8 mouse cellular contexts compared by ENCODE assay signal in genomic region chr11:99065979-99066378, GRCm38 (mm10). TPM values are rescaled to one million over a fixed set of nuclear protein-coding genes. Genes with fewer than 3 reads are reported as not detected.
DNase-seq lines count a peak whose midpoint lies in the region; ATAC-seq and TF ChIP-seq lines count a peak whose summit lies in the region.

No protein-coding gene starts in this region.

- intact Hi-C loops in gastrocnemius, adult 2 months (cut with DNase I): loop anchor here (1.0 to 5.0 kb wide), 2 partner anchors 27 to 84 kb away; partner anchors contain the start of gene Gjd3

- no peak overlapping the region for H3K9ac ChIP-seq in midbrain, embryonic 11.5 days (ENCODE audit: low read length)
- no peak overlapping the region for H3K9ac ChIP-seq in midbrain, embryonic 15.5 days
- no peak overlapping the region for H3K9ac ChIP-seq in intestine, embryonic 14.5 days (ENCODE audit: low read length)

- H3K27ac ChIP-seq in midbrain, embryonic 11.5 days (ENCODE audit: low read depth, low read length): no peak overlapping the region
- no peak overlapping the region for H3K27ac ChIP-seq in midbrain, embryonic 15.5 days
- peak overlapping the region; percentile 61 for H3K27ac ChIP-seq in gastrocnemius, adult 2 months
- H3K27ac ChIP-seq in intestine, embryonic 14.5 days (ENCODE audit: low read depth): peak overlapping the region; percentile 34; the same call in 1 of the 2 replicates

- peak; percentile 96 for DNase-seq in midbrain, embryonic 11.5 days (ENCODE audit: low spot score, missing footprints)
- peak; percentile 82 for DNase-seq in gastrocnemius, adult 2 months
- DNase-seq in intestine, embryonic 14.5 days (ENCODE audit: low spot score): peak; percentile 72
- DNase-seq in left cerebral cortex, adult 9 months (ENCODE audit: low spot score in 2 of 2): peak; percentile 71 to 89
- peak; percentile 36 to 71 for DNase-seq in spleen, postnatal 10 days (ENCODE audit: low spot score in 2 of 2)

- H3K4me2 ChIP-seq in midbrain, embryonic 11.5 days: no peak overlapping the region
- no peak overlapping the region for H3K4me2 ChIP-seq in midbrain, embryonic 15.5 days
- no peak overlapping the region for H3K4me2 ChIP-seq in intestine, embryonic 14.5 days (ENCODE audit: low read length)

- peak; percentile 82 for TF ChIP-seq CTCF in gastrocnemius, adult 2 months (IDR thresholded peaks at IDR 0.05)

- no peaks in the 10 kb centered on the region for H3K9me3 ChIP-seq in midbrain, embryonic 11.5 days (ENCODE audit: control insufficient read depth, low read length)
- no peaks in the 10 kb centered on the region for H3K9me3 ChIP-seq in midbrain, embryonic 15.5 days
- H3K9me3 ChIP-seq in intestine, embryonic 14.5 days (ENCODE audit: control insufficient read depth, low read length): no peaks in the 10 kb centered on the region

- H3K4me3 ChIP-seq in midbrain, embryonic 11.5 days (ENCODE audit: low read depth, low read length): no peak overlapping the region
- no peak overlapping the region for H3K4me3 ChIP-seq in midbrain, embryonic 15.5 days
- H3K4me3 ChIP-seq in gastrocnemius, adult 2 months: peak overlapping the region; percentile 26; the same call in 1 of the 2 replicates
- no peak overlapping the region for H3K4me3 ChIP-seq in intestine, embryonic 14.5 days (ENCODE audit: low read depth, low read length)

- H3K36me3 ChIP-seq in midbrain, embryonic 11.5 days (ENCODE audit: control insufficient read depth, insufficient read depth, low read length): no peaks in the 10 kb centered on the region
- no peaks in the 10 kb centered on the region for H3K36me3 ChIP-seq in midbrain, embryonic 15.5 days (replicated peaks)
- no peaks in the 10 kb centered on the region for H3K36me3 ChIP-seq in intestine, embryonic 14.5 days (ENCODE audit: control insufficient read depth, insufficient read depth, low read length)

- H3K27me3 ChIP-seq in midbrain, embryonic 11.5 days (ENCODE audit: control insufficient read depth, insufficient read depth, low read length): no peaks in the 10 kb centered on the region
- no peaks in the 10 kb centered on the region; the same call in 1 of the 2 replicates for H3K27me3 ChIP-seq in midbrain, embryonic 15.5 days (replicated peaks)
- H3K27me3 ChIP-seq in intestine, embryonic 14.5 days (replicated peaks; ENCODE audit: control insufficient read depth, insufficient read depth, low read length): no peaks in the 10 kb centered on the region

- 20% methylated on average over 2 of the region's 2 CpGs for WGBS in midbrain, embryonic 11.5 days
- WGBS in midbrain, embryonic 15.5 days: 24% methylated on average over 2 of the region's 2 CpGs
- 19% methylated on average over 2 of the region's 2 CpGs for WGBS in intestine, embryonic 14.5 days

- no peaks in the 10 kb centered on the region for H3K4me1 ChIP-seq in midbrain, embryonic 11.5 days (ENCODE audit: control insufficient read depth, insufficient read depth, low read length)
- peaks cover 4% of the 10 kb centered on the region; the same call in 1 of the 2 replicates for H3K4me1 ChIP-seq in midbrain, embryonic 15.5 days
- H3K4me1 ChIP-seq in intestine, embryonic 14.5 days (replicated peaks; ENCODE audit: control insufficient read depth, insufficient read depth, low read length): peaks cover 10% of the 10 kb centered on the region

- peak; percentile 44; the same call in 1 of the 2 replicates for ATAC-seq in midbrain, embryonic 11.5 days (ENCODE audit: low FRiP score)
- ATAC-seq in midbrain, embryonic 15.5 days (replicated peaks): no peak
- ATAC-seq in common myeloid progenitor, adult 5-6 weeks (replicated peaks; ENCODE audit: low read depth, poor library complexity, severe bottlenecking): peak; percentile 75
- peak; percentile 28 for ATAC-seq in intestine, embryonic 14.5 days (replicated peaks; ENCODE audit: low FRiP score, low TSS enrichment, low read depth)
- ATAC-seq in megakaryocyte progenitor cell, adult 5-6 weeks (replicated peaks; ENCODE audit: poor library complexity): peak; percentile 95

RNA-seq across cellular contexts. Expression of gene Tns4, which starts 23.1 kb away (rescaled TPM):
- polyA plus RNA-seq in midbrain, embryonic 11.5 days (2014; fragmentation: Nextera tagmentation; extraction: Ambion mirVana): 0.23 and 0.67 TPM in 2 replicates
- polyA plus RNA-seq in midbrain, embryonic 15.5 days (2015; fragmentation: Nextera tagmentation; extraction: Ambion mirVana): 0.09 TPM in 1 of 2 replicates, not detected in the other
- 0.68 and 1.0 TPM in 2 replicates for total RNA-seq in common myeloid progenitor, adult 5-6 weeks (2017)
- total RNA-seq in gastrocnemius, adult 2 months (2021): under 1 TPM in 1 of 2 experiments, not detected in 1; 0.22 TPM
- 0.70 and 0.84 TPM in 2 replicates for polyA plus RNA-seq in intestine, embryonic 14.5 days (2014; fragmentation: Nextera tagmentation; extraction: Ambion mirVana)
- total RNA-seq in megakaryocyte progenitor cell, adult 5-6 weeks (2015): 2.1 and 2.4 TPM in 2 replicates
- 1.4 and 1.8 TPM in 2 replicates for total RNA-seq in megakaryocyte progenitor cell, adult 5-6 weeks (2017)

RNA-seq across cellular contexts. Expression of gene Igfbp4, which starts 24.9 kb away (rescaled TPM):
- 207 and 209 TPM in 2 replicates for polyA plus RNA-seq in midbrain, embryonic 11.5 days (2014; fragmentation: Nextera tagmentation; extraction: Ambion mirVana)
- polyA plus RNA-seq in midbrain, embryonic 15.5 days (2015; fragmentation: Nextera tagmentation; extraction: Ambion mirVana): 136 and 154 TPM in 2 replicates
- total RNA-seq in common myeloid progenitor, adult 5-6 weeks (2017): 177 and 183 TPM in 2 replicates
- 10 to 100 TPM; 30.4 to 36.8 TPM for total RNA-seq in gastrocnemius, adult 2 months (2021)
- polyA plus RNA-seq in intestine, embryonic 14.5 days (2014; fragmentation: Nextera tagmentation; extraction: Ambion mirVana): 467 and 480 TPM in 2 replicates
- 188 and 211 TPM in 2 replicates for total RNA-seq in megakaryocyte progenitor cell, adult 5-6 weeks (2015)
- 327 and 329 TPM in 2 replicates for total RNA-seq in megakaryocyte progenitor cell, adult 5-6 weeks (2017)

RNA-seq across cellular contexts. Expression of gene Top2a, which starts 42.0 kb away (rescaled TPM):
- 431 and 436 TPM in 2 replicates for polyA plus RNA-seq in midbrain, embryonic 11.5 days (2014; fragmentation: Nextera tagmentation; extraction: Ambion mirVana)
- polyA plus RNA-seq in midbrain, embryonic 15.5 days (2015; fragmentation: Nextera tagmentation; extraction: Ambion mirVana): 31.8 and 33.9 TPM in 2 replicates
- total RNA-seq in common myeloid progenitor, adult 5-6 weeks (2017): 622 and 650 TPM in 2 replicates
- under 1 TPM; 0.11 to 0.18 TPM for total RNA-seq in gastrocnemius, adult 2 months (2021)
- 248 and 272 TPM in 2 replicates for polyA plus RNA-seq in intestine, embryonic 14.5 days (2014; fragmentation: Nextera tagmentation; extraction: Ambion mirVana)
- 284 and 285 TPM in 2 replicates for total RNA-seq in megakaryocyte progenitor cell, adult 5-6 weeks (2015)
- 584 and 646 TPM in 2 replicates for total RNA-seq in megakaryocyte progenitor cell, adult 5-6 weeks (2017)

Comparison
In these comparisons a context has a peak if more than half of its experiments do, and no peak if none do; other contexts are left out.
1. H3K27ac ChIP-seq: peak in gastrocnemius, adult 2 months (single experiment) and intestine, embryonic 14.5 days (single experiment); none in midbrain, embryonic 11.5 days (single experiment) and midbrain, embryonic 15.5 days (single experiment).
2. RNA of gene Top2a, which starts 42.0 kb away (total RNA-seq): 622 to 650 TPM in common myeloid progenitor, adult 5-6 weeks and 284 to 646 TPM in megakaryocyte progenitor cell, adult 5-6 weeks; 0.11 to 0.18 TPM in gastrocnemius, adult 2 months; every median in the first group is over 100 times any median in the second.
3. Peak in every context shown above with its lines, with median percentiles within 50 percentile points of each other: DNase-seq.